Mouse (Mus musculus) hindbrain, embryonic 13.5 days (tissue): Measurements from ENCODE around the gene Lurap1. TPM values are rescaled to one million over a fixed set of nuclear protein-coding genes. Genes with fewer than 3 reads are reported as not detected.

Experiments
- polyA plus RNA-seq: library from polyadenylated mRNA; unstranded; fragments of >200 nt; fragmentation: Nextera tagmentation; extraction: Ambion mirVana; gene quantifications from 2 replicates; pipeline ENCODE4 v1.2.1, GENCODE M21; 2015

Lurap1 gene
- polyA plus RNA-seq, 1 experiment from 2014 or later: 1.7 TPM

Other genes starting within 250 kb of the Lurap1 start
- gene Dmbx1, start 211.4 kb downstream of the Lurap1 start, polyA plus RNA-seq: 12.7 and 14.3 TPM in 2 replicates
- gene Faah, start 133.4 kb downstream of the Lurap1 start, polyA plus RNA-seq: 13.0 and 13.3 TPM in 2 replicates
- gene Nsun4, start 97.5 kb downstream of the Lurap1 start, polyA plus RNA-seq: 13.8 and 15.7 TPM in 2 replicates
- 441 and 446 TPM in 2 replicates for gene Uqcrh, start 76.3 kb downstream of the Lurap1 start, polyA plus RNA-seq
- 66.4 and 68.5 TPM in 2 replicates for gene Lrrc41, start 76.1 kb downstream of the Lurap1 start, polyA plus RNA-seq
- 11.4 and 12.1 TPM in 2 replicates for gene Rad54l, start 27.6 kb downstream of the Lurap1 start, polyA plus RNA-seq
- gene Pomgnt1, start 27.5 kb downstream of the Lurap1 start, polyA plus RNA-seq: 62.6 and 63.7 TPM in 2 replicates
- 0.19 and 0.22 TPM in 2 replicates for gene Tspan1, start 16.3 kb upstream of the Lurap1 start, polyA plus RNA-seq
- not detected in 2 replicates for gene 1700042G07Rik, start 22.0 kb upstream of the Lurap1 start, polyA plus RNA-seq
- gene Gm49337, start 22.0 kb upstream of the Lurap1 start, polyA plus RNA-seq: not detected in 2 replicates
- 86.2 and 86.4 TPM in 2 replicates for gene Pik3r3, start 70.3 kb upstream of the Lurap1 start, polyA plus RNA-seq